In the genomic region with DNA sequence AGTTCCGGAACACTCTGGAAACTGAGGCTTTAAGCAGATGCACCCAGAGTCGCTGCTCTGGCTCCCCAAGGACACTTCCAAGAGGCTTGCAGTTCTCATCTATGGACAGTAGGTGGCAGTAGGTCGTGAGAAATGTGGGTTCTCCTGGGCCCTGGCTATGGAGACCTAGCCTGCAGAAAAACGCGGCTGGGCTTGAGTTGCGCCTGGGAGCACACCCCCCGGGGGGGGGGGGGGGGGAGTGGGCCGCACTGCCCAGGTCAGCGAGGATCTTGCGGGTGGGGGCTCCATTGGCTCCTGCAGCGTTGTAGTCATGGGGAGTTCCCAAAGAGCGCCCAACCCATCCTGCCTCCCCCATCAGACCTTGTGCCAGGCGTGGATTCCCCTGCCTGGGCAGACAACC, we compare ENCODE assay signal across 8 mouse cellular contexts.
DNase-seq lines count a peak whose midpoint lies in the region; ATAC-seq and TF ChIP-seq lines count a peak whose summit lies in the region.

No protein-coding gene starts in this region.

- H3K9me3 ChIP-seq in heart, embryonic 12.5 days (replicated peaks): no peaks in the 10 kb centered on the region
- H3K9me3 ChIP-seq in kidney, embryonic 16.5 days (ENCODE audit: low read length): no peaks in the 10 kb centered on the region

- H3K27me3 ChIP-seq in C2C12 (ENCODE audit: control insufficient read depth, insufficient read depth, insufficient read length): no peaks in the 10 kb centered on the region
- no peaks in the 10 kb centered on the region for H3K27me3 ChIP-seq in heart, embryonic 12.5 days (replicated peaks)
- peaks cover 6% of the 10 kb centered on the region for H3K27me3 ChIP-seq in kidney, embryonic 16.5 days (ENCODE audit: insufficient read depth, low read length)

- ATAC-seq in erythroblast, adult 5-6 weeks (replicated peaks; ENCODE audit: low FRiP score, poor library complexity, severe bottlenecking): 0 out of 2 replicates have a peak, but pooled peaks have one; percentile 44
- ATAC-seq in heart, embryonic 12.5 days (ENCODE audit: insufficient number of reproducible peaks, low FRiP score): peak; percentile 93
- ATAC-seq in kidney, embryonic 16.5 days (ENCODE audit: low FRiP score, low TSS enrichment): peak; percentile 98
- peak; percentile 50; the same call in 1 of the 2 replicates for ATAC-seq in monocyte, adult 5-6 weeks (replicated peaks; ENCODE audit: insufficient number of reproducible peaks, low FRiP score, low TSS enrichment, poor library complexity, severe bottlenecking)

- H3K27ac ChIP-seq in heart, embryonic 12.5 days (ENCODE audit: poor library complexity, severe bottlenecking): 0 out of 2 replicates have a peak overlapping the region, but pooled peaks have one; percentile 6
- 0 out of 2 replicates have a peak overlapping the region, but pooled peaks have one; percentile 5 for H3K27ac ChIP-seq in kidney, embryonic 16.5 days (ENCODE audit: low read length)

- peak overlapping the region; percentile 69 for H3K4me2 ChIP-seq in heart, embryonic 12.5 days
- peak overlapping the region; percentile 64 for H3K4me2 ChIP-seq in kidney, embryonic 16.5 days (replicated peaks; ENCODE audit: low read depth, low read length)

- 1% methylated on average over 12 of the region's 13 CpGs for WGBS in heart, embryonic 12.5 days
- under 1% methylated on average over 12 of the region's 13 CpGs for WGBS in kidney, embryonic 16.5 days

- peak; percentile 29 for TF ChIP-seq CTCF in C2C12 (IDR thresholded peaks at IDR 0.05; ENCODE audit: control insufficient read depth, insufficient read depth, insufficient read length)

- H3K4me3 ChIP-seq in C2C12 (ENCODE audit: insufficient read depth, poor library complexity, severe bottlenecking): no peak overlapping the region
- H3K4me3 ChIP-seq in heart, embryonic 12.5 days: peak overlapping the region; percentile 41
- peak overlapping the region; percentile 41 for H3K4me3 ChIP-seq in kidney, embryonic 16.5 days (ENCODE audit: low read length)

- H3K4me1 ChIP-seq in heart, embryonic 12.5 days (replicated peaks): peaks cover 23% of the 10 kb centered on the region
- H3K4me1 ChIP-seq in kidney, embryonic 16.5 days (ENCODE audit: insufficient read depth, low read length): peaks cover 10% of the 10 kb centered on the region

- DNase-seq in brain, adult 2 months (ENCODE audit: low read depth, low spot score): peak; percentile 89
- peak; percentile 82 for DNase-seq in liver
- peak; percentile 63 to 75 for DNase-seq in spleen, postnatal 4 days (ENCODE audit: low spot score in 2 of 2)

- no peaks in the 10 kb centered on the region for H3K79me3 ChIP-seq in C2C12 (ENCODE audit: low read depth)

- no peak overlapping the region for H3ac ChIP-seq in C2C12 (ENCODE audit: control insufficient read depth, insufficient read length, low read depth)

- no peaks in the 10 kb centered on the region for H3K36me3 ChIP-seq in C2C12 (ENCODE audit: control insufficient read depth, insufficient read depth)
- H3K36me3 ChIP-seq in heart, embryonic 12.5 days: no peaks in the 10 kb centered on the region
- H3K36me3 ChIP-seq in kidney, embryonic 16.5 days (ENCODE audit: insufficient read depth, low read length): no peaks in the 10 kb centered on the region

- H3K9ac ChIP-seq in heart, embryonic 12.5 days: peak overlapping the region; percentile 35
- H3K9ac ChIP-seq in kidney, embryonic 16.5 days (replicated peaks; ENCODE audit: low read length): peak overlapping the region; percentile 52

- H3K79me2 ChIP-seq in C2C12 (ENCODE audit: control insufficient read depth, insufficient read depth): no peaks in the 10 kb centered on the region

TF ChIP-seq in C2C12, 6 proteins besides CTCF, POLR2A, EP300 and RAD21:
- TF ChIP-seq MYOG (IDR thresholded peaks at IDR 0.05; ENCODE audit: control insufficient read depth, extremely low read depth, insufficient read length) (no peak), USF1 (IDR thresholded peaks at IDR 0.05; ENCODE audit: low read depth) (no peak)

Comparison
In these comparisons a context has a peak if more than half of its experiments do, and no peak if none do; other contexts are left out.
1. ATAC-seq: peak in every context shown above with its lines; median percentile 98 in kidney, embryonic 16.5 days; 93 in heart, embryonic 12.5 days; 50 in monocyte, adult 5-6 weeks; 44 in erythroblast, adult 5-6 weeks.